Comparison of ENCODE assay signal across 8 mouse cellular contexts in genomic region chr5:20702480-20703303, GRCm38 (mm10).
A peak's percentile ranks its signal among the peaks of the same experiment; 100 is the strongest.
DNase-seq lines count a peak whose midpoint lies in the region; ATAC-seq lines count a peak whose summit lies in the region.

No protein-coding gene starts in this region.

- peak overlapping the region; percentile 82 for H3K4me2 ChIP-seq in embryonic facial prominence, embryonic 15.5 days (replicated peaks)
- peak overlapping the region; percentile 86 for H3K4me2 ChIP-seq in stomach, embryonic 15.5 days

- H3K9me3 ChIP-seq in embryonic facial prominence, embryonic 15.5 days (replicated peaks) = no peaks in the 10 kb centered on the region
- H3K9me3 ChIP-seq in hindbrain, embryonic 10.5 days = no peaks in the 10 kb centered on the region
- H3K9me3 ChIP-seq in megakaryocyte, embryonic 14.5 days = no peaks in the 10 kb centered on the region
- H3K9me3 ChIP-seq in stomach, embryonic 15.5 days = no peaks in the 10 kb centered on the region

- no peaks in the 10 kb centered on the region for H3K36me3 ChIP-seq in embryonic facial prominence, embryonic 15.5 days
- no peaks in the 10 kb centered on the region for H3K36me3 ChIP-seq in hindbrain, embryonic 10.5 days
- no peaks in the 10 kb centered on the region for H3K36me3 ChIP-seq in megakaryocyte, embryonic 14.5 days (replicated peaks; ENCODE audit: low read length)
- H3K36me3 ChIP-seq in stomach, embryonic 15.5 days = no peaks in the 10 kb centered on the region

- peak overlapping the region; percentile 96 for H3K27ac ChIP-seq in embryonic facial prominence, embryonic 15.5 days (replicated peaks)
- H3K27ac ChIP-seq in hindbrain, embryonic 10.5 days = peak overlapping the region; percentile 96
- peak overlapping the region; percentile 97 for H3K27ac ChIP-seq in stomach, embryonic 15.5 days

- H3K4me1 ChIP-seq in embryonic facial prominence, embryonic 15.5 days = peaks cover 5% of the 10 kb centered on the region; the same call in 1 of the 2 replicates
- peaks cover 5% of the 10 kb centered on the region; the same call in 1 of the 2 replicates for H3K4me1 ChIP-seq in hindbrain, embryonic 10.5 days (replicated peaks)
- H3K4me1 ChIP-seq in megakaryocyte, embryonic 14.5 days = peaks cover 26% of the 10 kb centered on the region
- peaks cover 4% of the 10 kb centered on the region; the same call in 1 of the 2 replicates for H3K4me1 ChIP-seq in stomach, embryonic 15.5 days

- peak overlapping the region; percentile 80 for H3K9ac ChIP-seq in embryonic facial prominence, embryonic 15.5 days
- H3K9ac ChIP-seq in stomach, embryonic 15.5 days = peak overlapping the region; percentile 80

- peak; percentile 43; the same call in 1 of the 2 replicates for ATAC-seq in embryonic facial prominence, embryonic 15.5 days (ENCODE audit: insufficient number of reproducible peaks, low FRiP score, low TSS enrichment, low read depth)
- ATAC-seq in stomach, embryonic 15.5 days (ENCODE audit: insufficient read depth, low FRiP score, low read depth) = peak; percentile 38

- peak; percentile 5 for DNase-seq in kidney, adult 9 months
- DNase-seq in kidney, postnatal 14 days = no peak
- peak; percentile 12 for DNase-seq in adrenal gland, postnatal 25 days
- peak; percentile 48 for DNase-seq in hindbrain, embryonic 10.5 days (ENCODE audit: low spot score)
- DNase-seq in left cerebral cortex, adult 8-10 months (ENCODE audit: low spot score in 2 of 2) = peak; percentile 49

- under 1% methylated on average over 50 of the region's 57 CpGs for WGBS in embryonic facial prominence, embryonic 15.5 days
- WGBS in hindbrain, embryonic 10.5 days = under 1% methylated on average over 57 of the region's 57 CpGs
- under 1% methylated on average over 57 of the region's 57 CpGs for WGBS in stomach, embryonic 15.5 days

- H3K4me3 ChIP-seq in embryonic facial prominence, embryonic 15.5 days (replicated peaks) = peak overlapping the region; percentile 74
- H3K4me3 ChIP-seq in hindbrain, embryonic 10.5 days = peak overlapping the region; percentile 75
- H3K4me3 ChIP-seq in megakaryocyte, embryonic 14.5 days (replicated peaks) = peak overlapping the region; percentile 95
- H3K4me3 ChIP-seq in stomach, embryonic 15.5 days (replicated peaks) = peak overlapping the region; percentile 79

- H3K27me3 ChIP-seq in embryonic facial prominence, embryonic 15.5 days = no peaks in the 10 kb centered on the region
- H3K27me3 ChIP-seq in hindbrain, embryonic 10.5 days (ENCODE audit: insufficient read depth, poor library complexity, severe bottlenecking) = no peaks in the 10 kb centered on the region
- peaks cover 5% of the 10 kb centered on the region for H3K27me3 ChIP-seq in megakaryocyte, embryonic 14.5 days (replicated peaks)
- no peaks in the 10 kb centered on the region for H3K27me3 ChIP-seq in stomach, embryonic 15.5 days (replicated peaks)
